Mouse (Mus musculus): ENCODE measurements around the gene Olfr1420. TPM values are rescaled to one million over a fixed set of nuclear protein-coding genes. Genes with fewer than 3 reads are reported as not detected.
"Not testable (repeated sequence)": the region's sequence is repeated elsewhere in the genome, so short reads cannot be mapped to it uniquely, and the experiment has no call there.

Gene Olfr1420
- polyA plus RNA-seq (2014; fragmentation: Nextera tagmentation; extraction: Ambion mirVana), result 0.07 TPM in 1 of 2 replicates, not detected in the other

GRCm38 (mm10) chr19:11886265-11886664 is at the start of gene Olfr1420:
TSS of gene Olfr1420 (plus strand) at chr19:11886565.
- Histone ChIP-seq H3K27ac (no peak within 1 kb of the TSS), H3K9me3 (ENCODE audit: control insufficient read depth, low read length) (no peaks in the 10 kb centered on the region), H3K4me1 (replicated peaks; ENCODE audit: control insufficient read depth, insufficient read depth, low read length) (no peaks in the 10 kb centered on the region), H3K9ac (no peak within 1 kb of the TSS), H3K36me3 (replicated peaks; ENCODE audit: control insufficient read depth, insufficient read depth) (no peaks in the 10 kb centered on the region), H3K27me3 (ENCODE audit: control insufficient read depth, insufficient read depth, low read length) (no peaks in the 10 kb centered on the region), H3K4me3 (replicated peaks; ENCODE audit: low read length) (no peak within 1 kb of the TSS), H3K4me2 (replicated peaks) (no peak within 1 kb of the TSS)
- DNase-seq (ENCODE audit: low spot score), result no peak
- 54% methylated on average over 1 of the region's 1 CpGs for WGBS
- no peak for ATAC-seq (ENCODE audit: low FRiP score)

GRCm38 (mm10) chr19:11839119-11839518 is 47.2 kb upstream of the Olfr1420 start, which contains the start of gene Olfr1417:
TSS of gene Olfr1417 (minus strand) at chr19:11839219.
- DNase-seq (ENCODE audit: low spot score), result no peak
- 91% methylated on average over 4 of the region's 4 CpGs for WGBS
- H3K4me2 ChIP-seq (replicated peaks), result no peak within 1 kb of the TSS
- no peak within 1 kb of the TSS for H3K27ac ChIP-seq
- no peak within 1 kb of the TSS for H3K9ac ChIP-seq
- no peak within 1 kb of the TSS for H3K4me3 ChIP-seq (replicated peaks; ENCODE audit: low read length)
- H3K4me1 ChIP-seq (replicated peaks; ENCODE audit: control insufficient read depth, insufficient read depth, low read length), result no peaks in the 10 kb centered on the region
- no peaks in the 10 kb centered on the region for H3K9me3 ChIP-seq (ENCODE audit: control insufficient read depth, low read length)
- no peaks in the 10 kb centered on the region for H3K27me3 ChIP-seq (ENCODE audit: control insufficient read depth, insufficient read depth, low read length)
- no peak for ATAC-seq (ENCODE audit: low FRiP score)
- H3K36me3 ChIP-seq (replicated peaks; ENCODE audit: control insufficient read depth, insufficient read depth), result no peaks in the 10 kb centered on the region

DNA sequence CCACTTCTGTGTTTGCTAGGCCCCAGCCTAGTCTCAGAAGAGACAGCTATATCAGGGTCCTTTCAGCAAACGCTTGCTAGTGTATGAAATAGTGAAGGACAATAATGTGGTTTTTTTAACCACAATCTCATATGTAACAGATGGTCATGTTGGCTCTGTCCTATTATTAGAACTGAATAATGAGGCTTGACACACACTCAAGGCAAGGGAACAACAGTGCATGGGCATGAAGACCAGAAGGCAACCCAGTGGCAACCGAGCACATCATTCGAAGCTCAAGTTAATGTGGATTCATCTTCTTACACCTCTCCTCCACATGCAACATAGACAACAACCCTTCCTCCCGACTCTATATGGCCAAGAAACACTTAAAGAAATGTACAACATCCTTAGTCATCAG is 40.0 kb upstream of the Olfr1420 start:
- Histone ChIP-seq H3K27me3 (ENCODE audit: control insufficient read depth, insufficient read depth, low read length) (no peaks in the 10 kb centered on the region), H3K9me3 (ENCODE audit: control insufficient read depth, low read length) (no peaks in the 10 kb centered on the region), H3K9ac (no peak overlapping the region), H3K4me2 (replicated peaks) (no peak overlapping the region), H3K4me1 (replicated peaks; ENCODE audit: control insufficient read depth, insufficient read depth, low read length) (no peaks in the 10 kb centered on the region), H3K27ac (no peak overlapping the region), H3K4me3 (replicated peaks; ENCODE audit: low read length) (no peak overlapping the region), H3K36me3 (replicated peaks; ENCODE audit: control insufficient read depth, insufficient read depth) (no peaks in the 10 kb centered on the region)
- ATAC-seq (ENCODE audit: low FRiP score) (no peak), DNase-seq (ENCODE audit: low spot score) (no peak)
- WGBS, result 83% methylated on average over 4 of the region's 4 CpGs

DNA sequence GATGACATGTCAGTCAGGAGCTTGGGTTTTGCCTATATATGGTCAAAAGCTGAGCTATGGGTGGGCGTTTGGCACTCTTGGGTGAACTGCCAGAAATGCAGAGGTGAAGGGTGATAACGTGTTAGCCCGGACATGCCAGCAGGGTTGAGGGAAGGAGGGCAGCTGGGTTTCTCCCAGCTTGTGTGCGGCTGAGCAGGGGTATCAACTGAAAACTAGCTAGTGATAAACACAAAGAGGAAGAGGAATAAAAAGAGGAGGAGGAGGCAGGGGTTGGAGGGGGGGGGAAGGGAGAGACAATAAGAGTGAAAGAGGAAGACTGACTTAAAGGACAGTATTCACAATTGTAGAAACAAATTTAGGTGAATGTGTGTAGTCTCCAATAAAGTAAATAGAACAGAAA is 33.7 kb upstream of the Olfr1420 start:
- 74% methylated on average over 4 of the region's 4 CpGs for WGBS
- Histone ChIP-seq H3K9me3 (ENCODE audit: control insufficient read depth, low read length) (no peaks in the 10 kb centered on the region), H3K4me1 (replicated peaks; ENCODE audit: control insufficient read depth, insufficient read depth, low read length) (no peaks in the 10 kb centered on the region), H3K36me3 (replicated peaks; ENCODE audit: control insufficient read depth, insufficient read depth) (no peaks in the 10 kb centered on the region), H3K9ac (no peak overlapping the region), H3K27ac (no peak overlapping the region), H3K27me3 (ENCODE audit: control insufficient read depth, insufficient read depth, low read length) (no peaks in the 10 kb centered on the region), H3K4me2 (replicated peaks) (no peak overlapping the region), H3K4me3 (replicated peaks; ENCODE audit: low read length) (no peak overlapping the region)
- no peak for DNase-seq (ENCODE audit: low spot score)
- no peak for ATAC-seq (ENCODE audit: low FRiP score)

DNA sequence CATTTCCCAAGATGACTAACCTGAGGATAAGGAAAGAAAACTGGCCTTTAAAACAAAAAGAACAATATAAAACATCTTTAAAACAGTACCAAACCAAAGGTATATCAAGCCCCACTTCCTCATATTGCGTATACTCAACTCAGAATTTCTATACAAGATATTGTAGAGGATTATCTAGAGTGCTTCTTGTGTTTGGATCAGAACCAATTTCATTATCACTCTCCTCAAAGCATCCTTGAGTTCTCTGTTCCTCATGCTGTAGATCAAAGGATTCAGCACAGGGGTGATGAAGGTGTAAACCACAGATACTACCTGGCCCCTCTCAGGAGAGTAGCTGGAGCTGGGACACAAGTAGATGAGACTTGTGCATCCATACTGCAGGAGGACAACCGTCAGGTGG is 31.5 kb upstream of the Olfr1420 start:
- no peaks in the 10 kb centered on the region for H3K27me3 ChIP-seq (ENCODE audit: control insufficient read depth, insufficient read depth, low read length)
- H3K4me1 ChIP-seq (replicated peaks; ENCODE audit: control insufficient read depth, insufficient read depth, low read length), result no peaks in the 10 kb centered on the region
- H3K4me3 ChIP-seq (replicated peaks; ENCODE audit: low read length), result no peak overlapping the region
- 95% methylated on average over 2 of the region's 2 CpGs for WGBS
- H3K36me3 ChIP-seq (replicated peaks; ENCODE audit: control insufficient read depth, insufficient read depth), result no peaks in the 10 kb centered on the region
- no peak for DNase-seq (ENCODE audit: low spot score)
- no peak for ATAC-seq (ENCODE audit: low FRiP score)
- no peak overlapping the region for H3K9ac ChIP-seq
- no peak overlapping the region for H3K4me2 ChIP-seq (replicated peaks)
- no peaks in the 10 kb centered on the region for H3K9me3 ChIP-seq (ENCODE audit: control insufficient read depth, low read length)
- no peak overlapping the region for H3K27ac ChIP-seq

DNA sequence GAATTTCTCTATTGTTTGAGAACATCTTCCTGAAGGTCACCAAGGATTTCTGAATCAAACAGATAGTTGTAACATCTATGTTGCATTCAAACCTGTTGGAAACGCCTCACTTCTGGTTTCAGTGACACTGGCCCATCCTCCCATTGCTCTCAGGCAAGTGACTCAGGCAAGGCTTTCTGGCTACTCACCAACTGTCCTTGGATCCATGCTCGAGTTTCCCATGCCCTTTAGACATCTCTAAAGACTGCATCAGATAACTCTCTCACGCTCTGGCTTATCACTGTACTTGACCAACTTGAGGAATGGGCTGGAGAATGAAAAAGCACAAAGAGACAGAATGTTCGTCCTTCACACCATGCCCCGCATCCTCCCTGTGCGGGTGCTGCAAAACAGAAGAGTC is 29.9 kb upstream of the Olfr1420 start:
- 79% methylated on average over 6 of the region's 6 CpGs for WGBS
- H3K4me3 ChIP-seq (replicated peaks; ENCODE audit: low read length), result no peak overlapping the region

GRCm38 (mm10) chr19:11860966-11861365 is 25.4 kb upstream of the Olfr1420 start, which contains the start of gene Olfr1418:
TSS of gene Olfr1418 (minus strand) at chr19:11861066.
- Histone ChIP-seq H3K4me2 (replicated peaks) (no peak within 1 kb of the TSS), H3K9ac (no peak within 1 kb of the TSS), H3K36me3 (replicated peaks; ENCODE audit: control insufficient read depth, insufficient read depth) (no peaks in the 10 kb centered on the region), H3K9me3 (ENCODE audit: control insufficient read depth, low read length) (no peaks in the 10 kb centered on the region), H3K4me3 (replicated peaks; ENCODE audit: low read length) (no peak within 1 kb of the TSS), H3K27me3 (ENCODE audit: control insufficient read depth, insufficient read depth, low read length) (no peaks in the 10 kb centered on the region), H3K27ac (no peak within 1 kb of the TSS), H3K4me1 (replicated peaks; ENCODE audit: control insufficient read depth, insufficient read depth, low read length) (no peaks in the 10 kb centered on the region)
- no peak for DNase-seq (ENCODE audit: low spot score)
- WGBS, result 93% methylated on average over 1 of the region's 1 CpGs
- no peak for ATAC-seq (ENCODE audit: low FRiP score)

More for the DNA sequence above, 29.9 kb upstream of the Olfr1420 start:
- Histone ChIP-seq H3K4me2 (replicated peaks) (no peak overlapping the region), H3K4me1 (replicated peaks; ENCODE audit: control insufficient read depth, insufficient read depth, low read length) (no peaks in the 10 kb centered on the region), H3K9me3 (ENCODE audit: control insufficient read depth, low read length) (no peaks in the 10 kb centered on the region), H3K27ac (no peak overlapping the region), H3K27me3 (ENCODE audit: control insufficient read depth, insufficient read depth, low read length) (no peaks in the 10 kb centered on the region), H3K9ac (no peak overlapping the region), H3K36me3 (replicated peaks; ENCODE audit: control insufficient read depth, insufficient read depth) (no peaks in the 10 kb centered on the region)
- DNase-seq (ENCODE audit: low spot score) (no peak), ATAC-seq (ENCODE audit: low FRiP score) (no peak)

DNA sequence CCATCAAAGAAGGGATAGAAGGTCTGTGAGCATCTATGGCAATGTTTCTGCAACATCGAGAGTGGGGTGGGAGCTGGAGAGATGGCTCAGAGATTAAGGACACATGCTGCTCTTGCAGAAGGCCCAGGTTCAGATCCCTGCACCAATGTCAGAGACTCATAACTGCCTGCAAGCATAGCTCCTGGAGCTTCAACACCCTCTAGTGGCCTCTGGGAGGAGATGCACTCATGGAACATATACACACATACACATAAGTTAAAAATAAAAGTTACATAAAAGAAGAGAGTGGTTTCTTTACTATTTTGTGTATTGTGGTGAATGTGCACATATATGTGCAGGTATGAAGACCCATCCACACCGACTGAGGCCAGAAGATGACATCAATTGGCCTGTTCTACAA is 18.5 kb upstream of the Olfr1420 start:
- Histone ChIP-seq H3K4me2 (replicated peaks) (no peak overlapping the region), H3K27ac (no peak overlapping the region), H3K36me3 (replicated peaks; ENCODE audit: control insufficient read depth, insufficient read depth) (no peaks in the 10 kb centered on the region), H3K4me1 (replicated peaks; ENCODE audit: control insufficient read depth, insufficient read depth, low read length) (no peaks in the 10 kb centered on the region), H3K9ac (no peak overlapping the region), H3K27me3 (ENCODE audit: control insufficient read depth, insufficient read depth, low read length) (no peaks in the 10 kb centered on the region), H3K9me3 (ENCODE audit: control insufficient read depth, low read length) (no peaks in the 10 kb centered on the region), H3K4me3 (replicated peaks; ENCODE audit: low read length) (no peak overlapping the region)
- no peak for DNase-seq (ENCODE audit: low spot score)
- ATAC-seq (ENCODE audit: low FRiP score), result no peak
- 78% methylated on average over 2 of the region's 2 CpGs for WGBS

DNA sequence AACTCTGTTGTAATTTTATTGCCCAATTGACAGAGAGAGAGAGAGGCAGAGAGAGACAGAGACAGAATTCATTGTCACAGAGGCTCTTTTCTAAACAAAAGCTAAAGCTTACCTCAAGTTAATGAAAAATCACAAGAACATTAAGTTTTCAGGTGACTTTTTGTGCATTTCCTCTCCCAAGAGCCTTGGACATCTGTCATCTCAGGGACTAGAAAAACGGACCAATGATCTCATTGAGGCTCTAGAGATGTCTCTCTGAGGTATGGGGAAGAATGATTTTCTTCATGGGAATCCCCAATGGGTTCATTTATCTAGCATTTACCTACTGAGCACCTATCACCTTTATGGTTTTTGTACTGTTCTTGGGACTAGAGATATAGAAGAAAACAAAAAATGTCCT is 11.4 kb upstream of the Olfr1420 start, which contains the start of gene Olfr1419:
Gene Olfr1419, minus strand, starts transcription at position 101 of the 400 bp plus-strand sequence.
- 57% methylated on average over 1 of the region's 1 CpGs for WGBS
- H3K4me2 ChIP-seq (replicated peaks), result no peak within 1 kb of the TSS
- DNase-seq (ENCODE audit: low spot score), result no peak
- H3K9ac ChIP-seq, result no peak within 1 kb of the TSS
- no peaks in the 10 kb centered on the region for H3K27me3 ChIP-seq (ENCODE audit: control insufficient read depth, insufficient read depth, low read length)
- no peaks in the 10 kb centered on the region for H3K4me1 ChIP-seq (replicated peaks; ENCODE audit: control insufficient read depth, insufficient read depth, low read length)
- no peaks in the 10 kb centered on the region for H3K36me3 ChIP-seq (replicated peaks; ENCODE audit: control insufficient read depth, insufficient read depth)
- no peak for ATAC-seq (ENCODE audit: low FRiP score)
- no peak within 1 kb of the TSS for H3K27ac ChIP-seq
- H3K9me3 ChIP-seq (ENCODE audit: control insufficient read depth, low read length), result no peaks in the 10 kb centered on the region
- no peak within 1 kb of the TSS for H3K4me3 ChIP-seq (replicated peaks; ENCODE audit: low read length)

DNA sequence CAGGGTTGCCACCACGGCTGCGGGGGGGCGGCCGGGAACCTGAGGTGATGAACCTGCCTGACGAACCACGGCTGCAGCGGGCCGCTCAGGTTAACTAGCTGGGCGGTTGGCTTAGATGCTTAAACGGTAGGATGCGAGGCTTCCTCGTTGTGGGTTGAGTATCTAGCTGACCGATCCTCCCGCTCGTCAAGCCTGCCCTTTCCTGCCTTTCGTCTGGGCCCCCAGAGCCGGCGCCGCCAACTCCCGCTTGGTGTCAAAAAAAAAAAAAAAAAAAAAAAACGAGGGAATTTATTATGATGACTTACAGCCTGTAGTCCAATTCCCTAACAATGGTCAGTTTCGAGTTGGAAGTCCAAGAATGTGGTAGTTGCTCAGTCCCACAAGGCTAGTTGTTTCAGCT is 8.0 kb upstream of the Olfr1420 start:
- WGBS, result 73% methylated on average over 16 of the region's 22 CpGs
- DNase-seq (ENCODE audit: low spot score); ATAC-seq (ENCODE audit: low FRiP score); H3K4me1 ChIP-seq (replicated peaks; ENCODE audit: control insufficient read depth, insufficient read depth, low read length); H3K27ac ChIP-seq; H3K4me3 ChIP-seq (replicated peaks; ENCODE audit: low read length); H3K27me3 ChIP-seq (ENCODE audit: control insufficient read depth, insufficient read depth, low read length); H3K36me3 ChIP-seq (replicated peaks; ENCODE audit: control insufficient read depth, insufficient read depth); H3K9ac ChIP-seq; H3K4me2 ChIP-seq (replicated peaks); H3K9me3 ChIP-seq (ENCODE audit: control insufficient read depth, low read length): not testable (repeated sequence)

Measured in hindbrain, embryonic 14.5 days (tissue).